Mouse (Mus musculus): ENCODE data around the gene Dao. TPM values are rescaled to one million over a fixed set of nuclear protein-coding genes. Genes with fewer than 3 reads are reported as not detected.

Gene Dao
- total and polyA plus RNA-seq, 2 experiments from 2014 or later, result not detected

- DNase-seq (ENCODE audit: low spot score) (no peak), ATAC-seq (ENCODE audit: insufficient read depth, low read depth) (no peak)
- WGBS, result 83% methylated on average over 6 of the region's 6 CpGs
- TF ChIP-seq EP300 (IDR thresholded peaks at IDR 0.05; ENCODE audit: low read depth), result no peak
- TF ChIP-seq CTCF (IDR thresholded peaks at IDR 0.05; ENCODE audit: low read depth), result no peak
- Histone ChIP-seq H3K4me1 (ENCODE audit: control insufficient read depth, insufficient read depth) (no peaks in the 10 kb centered on the region), H3K4me2 (ENCODE audit: low read depth, low read length) (no peak within 1 kb of the TSS), H3K27me3 (ENCODE audit: control insufficient read depth, insufficient read depth, low read length) (no peaks in the 10 kb centered on the region), H3K36me3 (replicated peaks; ENCODE audit: control insufficient read depth, insufficient read depth, low read length) (no peaks in the 10 kb centered on the region), H3K4me3 (ENCODE audit: low read depth, low read length) (no peak within 1 kb of the TSS), H3K27ac (ENCODE audit: low read depth) (no peak within 1 kb of the TSS), H3K9ac (replicated peaks; ENCODE audit: low read depth, low read length) (no peak within 1 kb of the TSS), H3K9me3 (replicated peaks; ENCODE audit: control insufficient read depth, low read length) (no peaks in the 10 kb centered on the region)
Observed at GRCm38 (mm10) chr5:114065161-114065560, 61.7 kb downstream of the Dao start, which contains the start of gene Usp30. Gene Usp30, plus strand, starts transcription at chr5:114065461.

- Histone ChIP-seq H3K36me3 (replicated peaks; ENCODE audit: control insufficient read depth, insufficient read depth, low read length) (no peaks in the 10 kb centered on the region), H3K27me3 (ENCODE audit: control insufficient read depth, insufficient read depth, low read length) (no peaks in the 10 kb centered on the region), H3K4me3 (ENCODE audit: low read depth, low read length) (no peak overlapping the region), H3K4me1 (ENCODE audit: control insufficient read depth, insufficient read depth) (no peaks in the 10 kb centered on the region), H3K9ac (replicated peaks; ENCODE audit: low read depth, low read length) (no peak overlapping the region), H3K4me2 (ENCODE audit: low read depth, low read length) (no peak overlapping the region), H3K27ac (ENCODE audit: low read depth) (no peak overlapping the region), H3K9me3 (replicated peaks; ENCODE audit: control insufficient read depth, low read length) (no peaks in the 10 kb centered on the region)
- ATAC-seq (ENCODE audit: insufficient read depth, low read depth) (no peak), DNase-seq (ENCODE audit: low spot score) (no peak)
- 49% methylated on average over 6 of the region's 6 CpGs for WGBS
- no peak for TF ChIP-seq EP300 (IDR thresholded peaks at IDR 0.05; ENCODE audit: low read depth)
- no peak for TF ChIP-seq CTCF (IDR thresholded peaks at IDR 0.05; ENCODE audit: low read depth)
Observed at GRCm38 (mm10) chr5:114066601-114067000, 63.1 kb downstream of the Dao start.

GRCm38 (mm10) chr5:114067543-114067942 lies 64.0 kb downstream of the Dao start:
- ATAC-seq (ENCODE audit: insufficient read depth, low read depth), result no peak
- WGBS, result 68% methylated on average over 9 of the region's 9 CpGs
- no peak for TF ChIP-seq EP300 (IDR thresholded peaks at IDR 0.05; ENCODE audit: low read depth)
- no peak for TF ChIP-seq CTCF (IDR thresholded peaks at IDR 0.05; ENCODE audit: low read depth)

GRCm38 (mm10) chr5:114067982-114068381 lies 64.5 kb downstream of the Dao start:
- Histone ChIP-seq H3K9me3 (replicated peaks; ENCODE audit: control insufficient read depth, low read length) (no peaks in the 10 kb centered on the region), H3K27me3 (ENCODE audit: control insufficient read depth, insufficient read depth, low read length) (no peaks in the 10 kb centered on the region), H3K4me3 (ENCODE audit: low read depth, low read length) (no peak overlapping the region), H3K4me1 (ENCODE audit: control insufficient read depth, insufficient read depth) (no peaks in the 10 kb centered on the region), H3K27ac (ENCODE audit: low read depth) (no peak overlapping the region), H3K4me2 (ENCODE audit: low read depth, low read length) (no peak overlapping the region), H3K9ac (replicated peaks; ENCODE audit: low read depth, low read length) (no peak overlapping the region), H3K36me3 (replicated peaks; ENCODE audit: control insufficient read depth, insufficient read depth, low read length) (no peaks in the 10 kb centered on the region)
- no peak for DNase-seq (ENCODE audit: low spot score)
- no peak for TF ChIP-seq CTCF (IDR thresholded peaks at IDR 0.05; ENCODE audit: low read depth)
- TF ChIP-seq EP300 (IDR thresholded peaks at IDR 0.05; ENCODE audit: low read depth), result no peak
- no peak for ATAC-seq (ENCODE audit: insufficient read depth, low read depth)
- 59% methylated on average over 9 of the region's 9 CpGs for WGBS

More at GRCm38 (mm10) chr5:114067543-114067942, 64.0 kb downstream of the Dao start:
- H3K9ac ChIP-seq (replicated peaks; ENCODE audit: low read depth, low read length), result no peak overlapping the region
- H3K27ac ChIP-seq (ENCODE audit: low read depth), result no peak overlapping the region
- H3K27me3 ChIP-seq (ENCODE audit: control insufficient read depth, insufficient read depth, low read length), result no peaks in the 10 kb centered on the region
- no peaks in the 10 kb centered on the region for H3K36me3 ChIP-seq (replicated peaks; ENCODE audit: control insufficient read depth, insufficient read depth, low read length)
- no peak overlapping the region for H3K4me3 ChIP-seq (ENCODE audit: low read depth, low read length)
- no peak for DNase-seq (ENCODE audit: low spot score)
- H3K9me3 ChIP-seq (replicated peaks; ENCODE audit: control insufficient read depth, low read length), result no peaks in the 10 kb centered on the region
- H3K4me1 ChIP-seq (ENCODE audit: control insufficient read depth, insufficient read depth), result no peaks in the 10 kb centered on the region
- no peak overlapping the region for H3K4me2 ChIP-seq (ENCODE audit: low read depth, low read length)

GRCm38 (mm10) chr5:114070858-114071257 lies 67.4 kb downstream of the Dao start:
- DNase-seq (ENCODE audit: low spot score) (no peak), ATAC-seq (ENCODE audit: insufficient read depth, low read depth) (no peak)
- H3K27me3 ChIP-seq (ENCODE audit: control insufficient read depth, insufficient read depth, low read length), result no peaks in the 10 kb centered on the region
- no peaks in the 10 kb centered on the region for H3K4me1 ChIP-seq (ENCODE audit: control insufficient read depth, insufficient read depth)
- H3K27ac ChIP-seq (ENCODE audit: low read depth), result no peak overlapping the region
- H3K4me2 ChIP-seq (ENCODE audit: low read depth, low read length), result no peak overlapping the region
- H3K4me3 ChIP-seq (ENCODE audit: low read depth, low read length), result no peak overlapping the region
- H3K9ac ChIP-seq (replicated peaks; ENCODE audit: low read depth, low read length), result no peak overlapping the region
- H3K36me3 ChIP-seq (replicated peaks; ENCODE audit: control insufficient read depth, insufficient read depth, low read length), result no peaks in the 10 kb centered on the region
- WGBS, result 91% methylated on average over 4 of the region's 4 CpGs
- no peaks in the 10 kb centered on the region for H3K9me3 ChIP-seq (replicated peaks; ENCODE audit: control insufficient read depth, low read length)
- TF ChIP-seq EP300 (IDR thresholded peaks at IDR 0.05; ENCODE audit: low read depth), result no peak
- TF ChIP-seq CTCF (IDR thresholded peaks at IDR 0.05; ENCODE audit: low read depth), result no peak

- no peaks in the 10 kb centered on the region for H3K4me1 ChIP-seq (ENCODE audit: control insufficient read depth, insufficient read depth)
- 49% methylated on average over 2 of the region's 2 CpGs for WGBS
- no peak overlapping the region for H3K9ac ChIP-seq (replicated peaks; ENCODE audit: low read depth, low read length)
- H3K4me3 ChIP-seq (ENCODE audit: low read depth, low read length), result no peak overlapping the region
- ATAC-seq (ENCODE audit: insufficient read depth, low read depth) (no peak), DNase-seq (ENCODE audit: low spot score) (no peak)
- no peak for TF ChIP-seq CTCF (IDR thresholded peaks at IDR 0.05; ENCODE audit: low read depth)
- no peak for TF ChIP-seq EP300 (IDR thresholded peaks at IDR 0.05; ENCODE audit: low read depth)
- no peaks in the 10 kb centered on the region for H3K27me3 ChIP-seq (ENCODE audit: control insufficient read depth, insufficient read depth, low read length)
- no peaks in the 10 kb centered on the region for H3K36me3 ChIP-seq (replicated peaks; ENCODE audit: control insufficient read depth, insufficient read depth, low read length)
- no peak overlapping the region for H3K4me2 ChIP-seq (ENCODE audit: low read depth, low read length)
- H3K9me3 ChIP-seq (replicated peaks; ENCODE audit: control insufficient read depth, low read length), result no peaks in the 10 kb centered on the region
- no peak overlapping the region for H3K27ac ChIP-seq (ENCODE audit: low read depth)
Observed at GRCm38 (mm10) chr5:114072262-114072661, 68.8 kb downstream of the Dao start.

Other genes with a start within 250 kb of the Dao start
- gene Sart3, start 231.2 kb upstream of the Dao start, total RNA-seq (2014; rRNA removed; ENCODE audit: low replicate concordance), result 15.8 and 22.3 TPM in 2 replicates
- 11.9 and 12.8 TPM in 2 replicates for gene Sart3, start 231.2 kb upstream of the Dao start, polyA plus RNA-seq (2015; fragmentation: Nextera tagmentation; extraction: Ambion mirVana)
- 116 and 149 TPM in 2 replicates for gene Iscu, start 231.0 kb upstream of the Dao start, total RNA-seq (2014; rRNA removed; ENCODE audit: low replicate concordance)
- gene Iscu, start 231.0 kb upstream of the Dao start, polyA plus RNA-seq (2015; fragmentation: Nextera tagmentation; extraction: Ambion mirVana), result 210 and 215 TPM in 2 replicates
- gene Tmem119, start 203.2 kb upstream of the Dao start, total RNA-seq (2014; rRNA removed; ENCODE audit: low replicate concordance), result 19.9 and 28.4 TPM in 2 replicates
- 12.4 and 13.0 TPM in 2 replicates for gene Tmem119, start 203.2 kb upstream of the Dao start, polyA plus RNA-seq (2015; fragmentation: Nextera tagmentation; extraction: Ambion mirVana)
- gene Selplg, start 171.1 kb upstream of the Dao start, total RNA-seq (2014; rRNA removed; ENCODE audit: low replicate concordance), result 1.6 and 5.0 TPM in 2 replicates
- gene Selplg, start 171.1 kb upstream of the Dao start, polyA plus RNA-seq (2015; fragmentation: Nextera tagmentation; extraction: Ambion mirVana), result 1.2 and 1.7 TPM in 2 replicates
- 78.2 and 93.4 TPM in 2 replicates for gene Coro1c, start 94.9 kb upstream of the Dao start, total RNA-seq (2014; rRNA removed; ENCODE audit: low replicate concordance)
- 40.0 and 46.6 TPM in 2 replicates for gene Coro1c, start 94.9 kb upstream of the Dao start, polyA plus RNA-seq (2015; fragmentation: Nextera tagmentation; extraction: Ambion mirVana)
- gene Ssh1, start 9.8 kb upstream of the Dao start, total RNA-seq (2014; rRNA removed; ENCODE audit: low replicate concordance), result 7.1 and 10.0 TPM in 2 replicates
- 5.8 and 6.8 TPM in 2 replicates for gene Ssh1, start 9.8 kb upstream of the Dao start, polyA plus RNA-seq (2015; fragmentation: Nextera tagmentation; extraction: Ambion mirVana)
- 16.0 and 18.2 TPM in 2 replicates for gene Usp30, start 61.8 kb downstream of the Dao start, total RNA-seq (2014; rRNA removed; ENCODE audit: low replicate concordance)
- 6.1 and 6.3 TPM in 2 replicates for gene Usp30, start 61.8 kb downstream of the Dao start, polyA plus RNA-seq (2015; fragmentation: Nextera tagmentation; extraction: Ambion mirVana)
- 0.19 TPM in 1 of 2 replicates, not detected in the other for gene Svop, start 87.9 kb downstream of the Dao start, total RNA-seq (2014; rRNA removed; ENCODE audit: low replicate concordance)
- 0.07 TPM in 1 of 2 replicates, not detected in the other for gene Svop, start 87.9 kb downstream of the Dao start, polyA plus RNA-seq (2015; fragmentation: Nextera tagmentation; extraction: Ambion mirVana)
- 0.27 and 2.4 TPM in 2 replicates for gene Alkbh2, start 124.5 kb downstream of the Dao start, total RNA-seq (2014; rRNA removed; ENCODE audit: low replicate concordance)
- 4.0 and 4.1 TPM in 2 replicates for gene Alkbh2, start 124.5 kb downstream of the Dao start, polyA plus RNA-seq (2015; fragmentation: Nextera tagmentation; extraction: Ambion mirVana)
- gene Ung, start 126.7 kb downstream of the Dao start, total RNA-seq (2014; rRNA removed; ENCODE audit: low replicate concordance), result 15.0 and 31.4 TPM in 2 replicates
- 25.0 and 26.5 TPM in 2 replicates for gene Ung, start 126.7 kb downstream of the Dao start, polyA plus RNA-seq (2015; fragmentation: Nextera tagmentation; extraction: Ambion mirVana)
- 50.7 and 70.1 TPM in 2 replicates for gene Acacb, start 142.8 kb downstream of the Dao start, total RNA-seq (2014; rRNA removed; ENCODE audit: low replicate concordance)
- gene Acacb, start 142.8 kb downstream of the Dao start, polyA plus RNA-seq (2015; fragmentation: Nextera tagmentation; extraction: Ambion mirVana), result 15.3 and 17.5 TPM in 2 replicates

Data from heart, postnatal 0 days (tissue).